Mouse (Mus musculus) lung, postnatal 0 days (tissue): ENCODE measurements at regions not wholly inside any gene's neighbourhood (a gene's known extent, or its start where the extent isn't known, plus 50 kb on each side); places are given as distances from the start of the nearest gene placed in this dataset.

Source experiments
- CTCF ChIP-seq: IDR thresholded peaks from 2 replicates; pipeline ENCODE4 v1.5.1; 2016; ENCODE audit warnings: antibody characterized with exemption, mild to moderate bottlenecking
- EP300 ChIP-seq: IDR thresholded peaks from 2 replicates; pipeline ENCODE4 v1.6.1; 2016; ENCODE audit warnings: antibody characterized with exemption, mild to moderate bottlenecking, control low read depth

DNA sequence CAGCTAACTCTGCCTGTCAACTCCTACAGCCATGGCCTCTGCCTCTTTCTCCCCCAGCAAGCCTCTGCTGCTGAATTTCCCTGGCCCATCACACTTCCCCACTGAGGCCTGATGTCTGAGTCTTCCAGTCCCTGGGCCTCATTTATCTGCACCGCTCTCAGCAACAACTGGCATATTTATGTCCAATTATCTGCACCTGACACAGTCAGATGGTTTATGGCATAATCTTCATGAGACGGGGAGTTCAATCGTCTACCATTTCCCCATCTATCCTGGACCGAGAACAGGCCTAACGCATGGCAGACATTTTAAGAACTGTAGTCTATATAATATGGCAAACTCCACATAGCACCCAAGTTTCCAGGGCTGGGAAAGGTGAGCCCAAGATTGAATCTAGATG lies 1512.8 kb upstream of the Gm6569 start:
- TF ChIP-seq EP300 (no peak), CTCF (no peak)
